Mouse (Mus musculus) kidney, postnatal 36 days (tissue): ENCODE data around the gene Hoxd8.
A peak's percentile ranks its signal among the peaks of the same experiment; 100 is the strongest.

Source experiments
- DNase-seq, 2 experiments: peaks; one replicate each; pipeline ENCODE4 v3.0.0; 2021 to 2022; ENCODE audit warnings: mixed read lengths in 2 of 2

Gene Hoxd8

DNA sequence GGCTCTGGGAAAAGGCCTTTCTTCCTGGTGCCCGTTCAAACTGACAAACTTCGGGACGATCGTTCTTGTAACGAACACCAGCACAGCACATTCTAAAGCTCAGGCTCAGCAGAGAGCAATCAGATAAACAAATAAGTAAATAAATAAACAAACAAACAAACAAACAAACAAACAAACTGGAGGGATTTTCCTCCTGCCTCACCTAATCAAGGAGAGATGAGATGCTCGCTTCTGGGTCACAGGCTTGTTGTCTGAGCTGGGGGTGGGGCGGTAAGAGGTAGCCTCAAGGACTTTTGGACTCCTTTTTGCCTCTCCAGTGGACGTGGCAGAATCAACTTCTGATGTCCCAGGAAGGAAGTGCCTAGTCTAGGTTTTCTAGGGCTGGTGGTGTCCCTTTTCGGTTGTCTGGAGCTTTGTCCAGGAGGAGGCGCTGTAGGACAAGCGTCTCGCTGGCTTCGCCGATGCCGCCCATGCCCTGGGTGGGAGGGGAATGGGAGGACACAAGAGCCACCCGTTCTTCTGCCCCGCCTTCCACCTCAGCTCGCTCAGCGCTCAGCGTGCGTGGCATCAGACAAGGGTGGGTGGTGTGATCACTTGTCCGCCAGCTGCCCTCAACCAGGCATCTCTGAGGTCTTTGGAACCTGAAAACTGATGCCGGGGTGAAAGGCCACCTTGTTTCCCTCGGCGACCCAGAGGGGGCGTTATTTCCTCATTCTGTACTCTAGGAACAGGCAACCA lies 11.3 kb downstream of the Hoxd8 start:
- DNase-seq, result peak; percentile 92 to 98

DNA sequence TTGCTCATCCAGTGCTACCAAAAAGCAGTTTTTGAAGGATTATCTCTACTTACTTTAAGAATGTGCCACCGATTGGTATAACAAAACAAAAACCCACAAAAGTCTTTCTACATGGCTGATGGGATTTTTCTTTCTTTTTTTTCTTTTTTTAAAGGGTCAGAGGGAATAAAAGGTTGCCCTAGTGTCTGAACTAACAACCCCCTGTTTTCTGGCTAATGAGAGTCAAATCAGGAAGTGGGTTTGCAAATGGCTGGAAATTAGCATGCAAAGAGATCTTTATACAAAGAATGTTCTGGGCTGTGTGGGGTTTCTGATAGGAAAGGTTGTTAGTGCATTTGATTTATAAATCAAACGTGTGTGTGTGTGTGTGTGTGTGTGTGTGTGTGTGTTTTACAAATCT lies 16.0 kb downstream of the Hoxd8 start:
- no peak for DNase-seq

DNA sequence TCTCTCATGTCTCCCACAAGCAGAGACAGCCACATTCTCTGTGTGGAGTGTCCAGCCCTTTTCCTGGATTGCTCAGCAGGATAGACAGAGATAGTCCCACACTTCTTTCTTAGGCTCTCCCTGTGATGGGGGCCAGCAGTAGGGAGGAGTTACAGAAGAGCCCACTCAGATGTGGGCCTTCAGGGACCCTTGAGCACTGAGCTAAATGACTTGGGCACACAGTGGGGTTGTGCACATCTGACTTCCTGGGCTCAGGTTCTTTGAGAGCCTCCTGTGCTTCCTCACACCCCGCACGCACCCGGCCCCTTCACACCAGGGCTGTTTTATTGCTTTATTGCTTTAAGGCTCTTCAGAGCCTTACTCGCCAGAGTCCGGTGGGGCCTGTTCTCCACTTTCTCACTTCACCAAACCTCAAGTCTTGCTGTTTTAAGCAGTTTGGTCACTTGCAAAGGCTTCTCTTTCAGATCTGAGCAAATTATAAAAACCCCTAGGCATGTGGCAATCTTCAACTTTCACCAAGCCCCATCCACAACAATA lies 16.6 kb downstream of the Hoxd8 start:
- no peak for DNase-seq

DNA sequence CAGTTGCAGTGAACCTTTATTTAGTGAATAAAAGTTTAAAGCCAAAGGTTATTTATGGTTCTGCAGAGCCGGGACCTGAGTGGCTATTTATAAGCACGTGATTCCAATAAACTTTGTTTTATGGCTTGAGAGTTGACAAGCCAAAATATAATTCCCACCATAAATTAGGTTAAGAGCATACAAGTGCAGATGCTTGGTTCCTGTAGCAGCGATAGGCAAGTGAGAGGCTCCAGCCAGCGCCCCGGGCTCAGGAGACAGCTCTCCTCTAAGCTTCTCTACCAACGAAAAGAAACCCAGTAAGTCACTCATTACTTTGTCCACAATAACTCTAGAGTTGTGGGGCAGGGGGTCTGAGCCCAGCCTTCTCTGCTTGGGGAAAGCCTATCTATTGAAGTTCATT lies 17.5 kb downstream of the Hoxd8 start:
- peak in 1 of 2 experiments; percentile 42 for DNase-seq

DNA sequence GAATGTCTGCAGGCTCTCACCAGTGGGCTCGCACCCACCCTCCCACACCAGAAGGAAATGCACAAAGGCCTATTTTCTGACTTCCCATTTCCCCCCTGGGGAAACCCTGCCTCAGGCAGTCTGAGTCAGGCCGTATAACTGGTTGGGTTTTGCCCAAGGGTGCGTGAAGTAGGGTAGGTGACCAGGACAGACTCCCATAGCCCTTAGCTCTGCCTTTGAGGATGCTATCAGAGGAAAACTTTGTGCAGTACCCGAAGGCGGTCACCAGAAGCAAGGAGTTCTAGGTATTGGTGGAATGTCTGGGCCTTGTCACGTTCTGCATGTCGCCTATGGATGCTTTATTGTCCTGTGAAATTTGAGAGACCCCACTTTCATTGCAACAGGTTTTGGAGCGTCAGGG lies 18.5 kb downstream of the Hoxd8 start:
- DNase-seq, result no peak

DNA sequence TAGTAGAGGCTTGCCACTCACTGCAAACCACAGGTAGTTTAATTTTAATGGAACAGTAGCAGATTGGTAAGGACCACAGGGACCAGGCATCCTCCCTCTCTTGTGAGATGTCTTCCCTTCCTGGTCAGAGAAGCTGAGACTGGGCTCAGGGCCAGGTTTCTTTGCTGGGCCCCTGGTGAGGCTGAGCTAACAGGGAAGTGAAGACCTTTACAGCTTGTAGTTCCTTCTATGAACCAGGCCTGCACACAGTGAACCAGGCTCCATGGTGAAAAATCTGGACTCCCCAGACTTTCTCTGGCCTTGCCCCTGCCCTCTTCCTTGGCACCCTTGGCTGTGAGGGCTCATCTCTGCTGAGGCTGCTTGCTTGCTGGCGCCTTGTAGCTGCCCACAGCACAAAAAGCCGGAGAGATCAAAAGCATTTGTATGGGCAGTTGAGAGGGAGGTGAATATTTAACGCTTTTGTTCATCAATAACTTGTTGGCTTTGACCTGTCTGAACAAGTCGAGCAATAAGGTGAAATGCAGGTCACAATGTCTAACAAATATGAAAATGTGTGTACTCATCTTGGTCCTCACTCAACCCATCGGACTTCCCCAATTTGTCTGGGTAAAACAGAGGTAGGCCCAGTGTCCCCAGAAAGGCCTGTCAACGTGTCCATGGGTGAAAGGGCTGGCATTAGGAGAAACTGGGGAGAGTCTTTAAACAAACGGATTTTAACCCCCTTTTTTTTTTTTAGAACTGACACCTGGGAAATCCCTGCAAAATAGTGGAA lies 20.0 kb downstream of the Hoxd8 start:
- peak in 1 of 2 experiments; percentile 70 for DNase-seq

DNA sequence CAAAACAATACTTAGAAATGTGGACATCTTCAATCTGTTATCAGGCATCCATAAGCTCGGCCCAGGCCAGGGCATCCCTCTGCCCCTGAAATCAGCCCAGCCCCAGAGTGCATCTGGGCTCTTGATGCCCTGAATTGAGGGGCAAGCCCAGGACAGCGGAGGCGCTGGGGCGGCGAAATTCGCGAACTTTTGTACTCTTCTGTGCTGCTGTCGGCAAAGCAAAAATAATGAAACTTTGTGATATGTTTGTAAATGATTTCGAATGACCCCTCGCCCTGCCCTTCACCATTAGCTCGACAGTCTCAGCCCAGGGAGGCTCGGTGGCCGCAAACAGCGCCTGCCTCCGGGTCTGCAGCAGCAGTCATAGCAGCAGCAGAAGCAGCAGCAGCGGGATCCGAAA lies 20.8 kb downstream of the Hoxd8 start:
- DNase-seq, result peak in 1 of 2 experiments; percentile 25

DNA sequence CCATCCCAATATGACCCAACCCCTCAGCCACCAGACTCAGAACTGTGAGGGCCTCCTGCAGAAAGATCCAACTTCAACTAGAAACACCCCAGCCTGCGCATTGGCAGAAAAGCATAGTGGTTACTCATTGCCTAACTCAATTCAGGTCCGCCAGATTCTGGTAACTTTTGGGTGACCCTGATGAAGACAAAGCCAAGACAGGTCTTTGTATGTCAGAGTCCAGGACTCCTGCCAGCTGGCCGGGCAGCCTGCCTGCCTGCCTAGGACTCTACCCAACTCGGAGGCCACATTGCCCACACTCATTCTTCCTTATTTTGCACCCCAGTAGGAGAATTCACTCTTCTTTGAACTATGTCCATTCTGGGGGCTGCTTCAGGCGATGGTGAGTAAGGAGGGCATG lies 22.1 kb downstream of the Hoxd8 start, which contains the start of gene Gm28230:
Gm28230 (plus strand) TSS at position 178 of the 400 bp plus-strand sequence.
- DNase-seq, result peak; percentile 81 to 86

DNA sequence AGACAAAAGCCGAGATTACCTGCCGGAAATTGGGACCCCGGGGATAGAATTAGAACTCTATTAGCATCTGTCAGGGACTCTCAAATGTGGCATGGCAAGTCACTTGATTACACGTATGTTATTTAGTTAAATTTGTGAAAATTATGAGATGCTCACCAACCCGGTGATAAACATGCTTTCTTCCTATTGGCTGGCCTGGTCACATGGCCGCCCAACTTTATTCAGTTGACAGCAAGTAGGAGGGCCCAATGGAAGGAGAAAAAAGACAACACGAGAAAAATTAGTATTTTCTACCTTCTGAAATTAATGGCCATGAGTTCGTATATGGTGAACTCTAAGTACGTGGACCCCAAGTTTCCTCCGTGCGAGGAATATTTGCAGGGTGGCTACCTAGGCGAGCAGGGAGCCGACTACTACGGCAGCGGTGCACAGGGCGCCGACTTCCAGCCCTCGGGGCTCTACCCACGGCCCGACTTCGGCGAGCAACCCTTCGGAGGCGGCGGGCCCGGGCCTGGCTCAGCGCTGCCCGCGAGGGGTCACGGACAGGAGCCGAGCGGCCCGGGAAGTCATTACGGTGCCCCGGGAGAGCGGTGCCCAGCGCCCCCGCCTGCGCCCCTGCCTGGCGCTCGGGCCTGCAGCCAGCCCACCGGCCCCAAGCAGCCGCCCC lies 22.7 kb downstream of the Hoxd8 start:
- peak in 1 of 2 experiments; percentile 51 for DNase-seq

DNA sequence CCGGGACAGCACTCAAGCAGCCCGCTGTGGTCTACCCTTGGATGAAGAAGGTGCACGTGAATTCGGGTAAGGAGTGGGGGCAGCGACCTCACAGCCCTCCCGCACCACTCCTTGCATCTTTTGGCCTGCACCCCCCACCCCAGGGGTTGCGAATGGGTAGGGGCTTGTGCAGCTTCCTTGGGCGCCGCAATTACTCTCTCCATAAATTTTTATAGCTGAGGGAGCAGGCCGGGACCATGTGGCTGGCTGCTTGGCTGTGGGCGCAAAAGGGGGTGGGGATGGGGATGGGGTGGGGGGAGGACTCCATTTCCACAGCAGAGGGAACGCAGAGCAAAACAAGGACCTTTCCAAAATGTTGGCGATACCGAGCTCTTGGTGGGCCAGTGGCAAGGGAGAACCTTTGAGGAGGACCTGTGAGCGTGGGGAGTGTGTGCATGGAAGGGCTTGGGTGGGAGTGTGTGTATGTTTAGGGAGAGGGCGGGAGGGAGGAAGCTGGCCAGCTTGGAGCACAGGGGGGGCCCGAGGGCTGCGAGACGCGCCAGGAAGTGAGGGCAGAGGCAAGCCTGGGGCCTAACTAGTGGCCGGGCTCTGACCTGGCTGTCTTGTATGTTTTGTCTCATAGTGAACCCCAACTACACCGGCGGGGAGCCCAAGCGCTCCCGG lies 23.4 kb downstream of the Hoxd8 start:
- no peak for DNase-seq

DNA sequence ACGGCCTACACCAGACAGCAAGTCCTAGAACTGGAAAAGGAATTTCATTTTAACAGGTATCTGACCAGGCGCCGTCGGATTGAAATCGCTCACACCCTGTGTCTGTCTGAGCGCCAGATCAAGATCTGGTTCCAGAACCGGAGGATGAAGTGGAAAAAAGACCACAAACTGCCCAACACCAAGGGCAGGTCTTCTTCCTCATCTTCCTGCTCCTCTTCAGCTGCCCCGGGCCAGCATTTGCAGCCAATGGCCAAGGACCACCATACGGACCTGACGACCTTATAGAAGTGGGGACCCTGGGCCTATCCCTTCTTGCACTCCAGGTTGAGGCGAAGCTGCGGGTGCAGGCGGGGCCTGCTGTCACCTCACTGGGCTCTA lies 23.9 kb downstream of the Hoxd8 start:
- no peak for DNase-seq

DNA sequence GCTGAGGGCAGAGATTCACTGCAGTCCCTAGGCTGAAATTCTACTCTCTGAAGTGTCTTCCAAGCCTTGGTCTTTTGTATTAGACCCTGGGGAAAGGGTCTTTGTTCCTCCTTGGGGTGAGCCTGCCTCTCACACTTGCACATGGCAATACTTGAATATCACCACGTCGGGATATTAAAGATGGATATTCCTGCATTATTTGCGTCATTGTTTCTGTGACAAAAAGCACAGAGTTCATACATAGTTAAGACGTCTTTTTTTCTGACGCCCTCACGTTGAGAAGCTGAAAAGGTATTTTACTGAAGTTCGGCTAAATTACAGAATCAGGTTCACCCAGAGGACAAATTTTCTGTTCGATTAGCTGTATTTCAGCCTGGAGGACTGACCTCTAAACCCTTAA lies 25.9 kb downstream of the Hoxd8 start:
- no peak for DNase-seq

DNA sequence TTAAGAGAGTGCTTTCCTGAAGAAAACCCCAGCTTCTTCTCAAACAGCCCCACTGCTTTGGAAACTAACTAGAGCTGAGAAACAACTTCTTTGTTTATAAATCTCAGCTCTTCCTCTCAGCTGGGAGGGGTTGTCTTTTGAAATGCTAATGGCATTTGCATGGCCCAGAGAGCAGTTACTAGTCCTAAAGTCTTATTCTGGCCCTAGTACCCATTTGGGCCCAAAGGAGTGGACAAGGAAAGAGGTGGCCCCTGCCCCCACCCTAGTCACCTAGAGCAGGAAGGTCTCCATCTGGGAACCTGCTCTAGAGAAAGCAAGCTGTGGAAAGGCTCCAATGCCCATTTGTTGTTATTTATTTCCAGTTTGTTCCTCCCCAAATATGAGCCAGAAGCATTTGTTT lies 26.6 kb downstream of the Hoxd8 start:
- no peak for DNase-seq

DNA sequence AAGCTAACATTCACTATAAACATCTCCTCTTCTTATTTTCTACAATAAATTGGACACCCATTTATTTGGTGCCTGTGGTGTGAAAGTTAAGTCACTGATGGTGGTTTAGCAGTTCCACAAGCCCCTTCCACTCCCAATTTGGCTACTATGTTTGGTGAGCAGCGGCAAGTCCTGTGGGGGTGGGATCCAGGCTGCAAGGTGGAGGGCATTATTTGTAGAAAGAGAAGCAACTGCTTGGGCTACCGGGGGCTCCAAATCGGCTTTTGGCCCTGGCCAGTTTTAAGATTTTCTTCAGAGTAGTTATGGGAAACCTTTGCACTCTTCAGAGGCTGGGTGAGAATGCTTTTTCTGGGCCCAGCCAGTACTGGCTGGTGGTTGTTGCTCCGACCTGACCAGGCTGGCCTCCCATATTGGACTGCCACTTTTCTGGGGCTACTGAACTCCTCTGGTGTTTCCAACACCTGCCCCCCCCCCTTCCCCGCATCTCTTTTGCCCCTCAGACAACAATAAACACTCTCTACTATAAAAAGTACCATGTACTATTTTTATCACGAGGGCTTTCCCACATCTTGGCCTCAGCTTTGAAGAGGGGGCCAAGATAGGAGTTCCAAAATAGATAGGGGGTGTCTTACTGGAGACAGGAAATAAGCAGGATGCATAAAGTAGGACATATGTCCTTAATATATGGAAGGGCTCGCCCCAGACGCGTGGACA lies 27.5 kb downstream of the Hoxd8 start:
- DNase-seq, result no peak

DNA sequence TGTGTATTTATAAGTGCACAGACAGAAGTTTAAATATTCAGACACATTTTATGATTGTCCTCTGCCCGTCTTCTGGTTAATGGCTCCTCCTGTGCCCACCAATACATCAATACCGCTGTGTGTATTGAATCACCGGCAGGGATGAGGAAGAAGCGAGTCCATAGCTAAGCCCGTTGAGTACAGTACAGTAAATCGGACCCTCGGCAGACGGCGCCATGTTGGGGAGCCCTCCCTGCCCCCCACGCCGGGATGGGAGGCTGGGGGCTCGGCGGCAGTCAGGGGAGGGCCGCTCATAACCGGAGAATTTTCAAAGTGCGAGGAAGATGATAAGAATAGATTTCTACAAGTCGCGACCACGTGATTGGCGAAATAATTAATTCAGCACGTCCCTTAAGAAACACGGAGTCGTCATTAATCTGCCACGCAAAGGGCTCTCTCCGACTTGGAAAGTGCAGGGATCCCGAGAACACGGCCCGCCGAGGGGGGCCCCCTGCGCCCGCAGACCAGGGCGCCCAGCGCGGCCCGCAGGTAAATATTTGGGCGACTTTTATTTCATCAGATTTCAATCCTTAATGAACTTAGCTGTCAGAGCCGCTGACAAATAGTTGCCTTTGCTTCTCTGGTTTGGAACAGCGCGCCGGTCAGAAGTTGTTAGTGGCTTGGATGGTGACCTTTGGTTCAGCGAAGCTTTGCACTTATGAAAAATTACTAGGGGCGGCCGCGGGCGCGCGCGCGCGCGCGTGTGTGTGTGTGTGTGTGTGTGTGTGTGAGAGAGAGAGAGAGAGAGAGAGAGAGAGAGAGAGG lies 28.3 kb downstream of the Hoxd8 start:
- peak in 1 of 2 experiments; percentile 49 for DNase-seq

DNA sequence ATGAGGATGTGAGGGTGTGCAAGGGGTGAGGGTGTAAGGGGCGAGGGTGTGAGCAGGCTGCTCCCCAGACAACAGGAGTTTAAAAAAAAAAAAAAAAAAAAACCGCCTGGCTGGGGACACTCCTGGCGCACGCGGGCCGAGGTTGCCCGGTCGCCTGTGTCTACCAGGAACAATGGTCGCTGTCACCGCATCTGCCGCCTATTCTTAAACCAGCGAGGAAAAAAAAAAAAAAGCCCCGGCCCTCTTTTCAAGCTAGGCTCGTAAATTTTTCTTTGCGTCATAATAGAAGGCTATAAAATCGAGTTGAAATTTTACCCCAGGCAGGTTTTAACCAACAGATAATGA lies 28.9 kb downstream of the Hoxd8 start:
- DNase-seq, result no peak

DNA sequence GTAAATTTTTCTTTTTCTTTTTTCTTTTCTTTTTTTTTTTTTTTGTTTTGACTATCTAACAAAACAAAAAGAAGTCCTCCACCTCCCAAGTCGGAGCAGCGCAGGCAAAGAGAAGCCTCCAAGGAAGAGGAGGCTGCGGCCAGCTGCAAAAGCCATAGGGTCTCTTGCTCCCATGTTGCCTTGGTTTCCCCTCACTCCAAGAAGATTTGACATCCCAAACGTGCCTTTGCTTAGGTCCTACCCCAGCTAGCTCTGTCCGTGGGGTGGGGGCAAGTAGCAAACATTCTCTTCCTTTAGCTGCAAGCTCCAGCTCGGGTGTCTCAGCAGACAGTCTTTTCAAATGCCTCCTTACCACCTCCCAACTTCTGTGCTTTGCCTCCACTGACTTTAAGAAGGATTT lies 29.4 kb downstream of the Hoxd8 start:
- DNase-seq, result no peak

DNA sequence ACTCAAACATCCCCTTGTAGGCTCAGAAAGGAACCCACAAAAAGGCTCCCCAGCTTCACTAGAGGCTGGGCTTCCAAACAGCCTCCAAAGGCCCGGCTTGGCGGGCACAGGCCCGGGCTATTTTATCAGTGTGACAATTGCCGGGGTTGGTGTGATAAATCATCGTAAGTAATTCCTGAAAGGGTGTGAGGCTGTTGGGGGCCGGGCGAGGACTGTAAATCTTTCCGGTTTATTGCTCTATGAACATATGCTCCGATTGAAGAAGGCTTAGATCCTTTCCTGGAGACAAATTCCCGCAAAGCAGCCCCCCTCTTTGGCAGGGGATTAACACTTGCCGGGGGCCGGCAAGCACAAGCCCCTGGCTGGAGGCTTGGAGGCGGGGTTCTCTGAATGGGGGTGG lies 30.0 kb downstream of the Hoxd8 start:
- no peak for DNase-seq

DNA sequence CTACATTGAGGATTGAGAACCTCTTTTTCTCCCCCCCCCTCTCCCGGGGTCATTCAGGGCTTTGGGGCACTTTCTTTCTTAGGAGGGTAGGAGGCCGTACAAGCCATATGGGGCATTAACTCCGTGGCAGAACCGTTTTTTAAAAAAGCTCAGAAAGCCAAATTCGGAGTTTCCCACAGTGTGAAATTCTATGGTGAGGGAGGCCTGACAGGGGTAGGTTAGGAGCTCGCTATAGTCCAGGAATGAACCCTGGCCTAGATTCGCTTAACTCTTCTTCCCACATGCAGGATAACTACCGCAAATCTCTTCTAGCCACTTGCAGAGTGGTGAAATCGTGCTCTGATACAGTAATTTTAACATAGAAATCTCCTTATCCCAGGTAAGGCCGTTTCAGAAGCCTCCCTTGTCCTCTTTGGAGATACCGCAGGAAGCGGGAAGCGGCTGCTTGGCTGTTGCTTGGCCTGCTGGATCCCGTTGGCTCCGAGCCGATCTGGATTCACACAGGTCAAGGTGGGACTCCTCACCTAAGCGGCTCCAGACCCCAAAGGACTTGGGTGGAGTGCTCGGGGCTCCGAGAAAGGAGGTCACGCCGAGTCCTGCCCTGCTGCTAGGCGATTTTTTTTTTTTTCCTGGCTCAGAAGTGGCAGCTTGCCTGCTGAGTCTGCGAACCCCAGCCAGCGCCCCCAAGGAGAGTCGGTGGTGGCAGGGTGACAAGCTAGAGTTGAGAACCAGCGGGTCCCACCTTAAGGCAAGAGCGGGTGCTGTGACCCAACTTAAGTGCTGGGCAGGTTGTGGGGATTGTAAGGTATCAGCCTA lies 30.8 kb downstream of the Hoxd8 start:
- DNase-seq, result no peak

DNA sequence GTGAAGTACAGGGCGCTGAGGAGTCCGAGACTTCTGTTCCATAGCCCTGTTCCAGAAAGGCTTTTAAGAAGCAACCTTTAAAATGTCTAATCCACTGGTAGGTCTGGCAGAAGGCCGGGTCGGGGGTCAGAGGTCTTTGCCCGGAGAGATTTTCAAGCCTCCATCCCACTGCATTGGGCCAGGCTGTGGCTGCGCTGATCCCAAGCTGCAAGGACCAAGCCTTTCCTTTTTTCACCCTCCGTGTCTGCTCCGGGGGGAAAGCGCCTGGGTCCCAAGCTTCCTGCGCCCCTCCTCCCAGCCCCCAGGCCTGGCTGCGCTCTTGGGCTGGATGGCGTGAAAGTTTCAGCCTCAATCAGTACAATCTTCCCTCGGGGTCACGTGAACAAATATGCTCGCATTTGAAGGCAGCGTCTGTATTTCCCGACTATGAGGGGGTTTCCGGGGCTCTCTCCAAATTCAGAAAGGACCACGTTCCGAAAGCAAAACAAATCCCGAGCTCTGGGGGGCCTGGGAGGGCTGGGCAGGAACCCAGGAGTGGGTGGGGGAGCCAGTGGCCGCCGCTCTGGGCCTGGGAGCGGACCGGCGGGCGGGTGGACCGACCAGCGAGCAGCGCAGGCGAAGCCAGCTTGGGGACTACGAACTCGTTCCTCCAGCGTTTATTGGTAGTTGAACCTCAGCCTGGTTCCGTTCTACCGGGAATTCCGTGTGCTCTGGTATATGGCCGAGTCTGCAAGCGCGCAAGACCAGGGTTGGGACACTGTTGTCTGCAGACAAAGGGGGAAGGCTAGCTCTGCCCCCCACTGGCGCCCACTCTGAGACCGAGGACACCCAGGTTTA lies 31.7 kb downstream of the Hoxd8 start:
- DNase-seq, result peak in 1 of 2 experiments; percentile 40
